Mouse (Mus musculus): ENCODE results near the gene Rnf225. TPM values are rescaled to one million over a fixed set of nuclear protein-coding genes. Genes with fewer than 3 reads are reported as not detected.

Gene Rnf225
- total RNA-seq (2023), result 1.8 TPM

GRCm38 (mm10) chr7:12927191-12927680, at the start of gene Rnf225:
TSS of gene Rnf225 (plus strand) at chr7:12927416.

GRCm38 (mm10) chr7:12880911-12881660, 46.1 kb upstream of the Rnf225 start, which contains the start of gene Zfp128:
TSS of gene Zfp128 (plus strand) at chr7:12881177.

GRCm38 (mm10) chr7:12897655-12898410, 29.4 kb upstream of the Rnf225 start, which contains the start of gene Zscan22:
TSS of gene Zscan22 (plus strand) at chr7:12897815.

GRCm38 (mm10) chr7:12921705-12922465, 5.3 kb upstream of the Rnf225 start, which contains the start of gene Rps5:
TSS of gene Rps5 (plus strand) at chr7:12922290.

GRCm38 (mm10) chr7:12965678-12966091, 38.5 kb downstream of the Rnf225 start, which contains the start of gene Zfp324:
TSS of gene Zfp324 (plus strand) at chr7:12965838.

GRCm38 (mm10) chr7:12977682-12978389, 50.6 kb downstream of the Rnf225 start, which contains the start of gene Zfp446:
TSS of gene Zfp446 (plus strand) at chr7:12977848.

Other genes with a start within 250 kb of the Rnf225 start
- not detected for gene Vmn2r55, start 242.4 kb upstream of the Rnf225 start, total RNA-seq (2023)
- not detected for gene Vmn2r56, start 192.4 kb upstream of the Rnf225 start, total RNA-seq (2023)
- 24.6 TPM for gene Zscan18, start 123.8 kb upstream of the Rnf225 start, total RNA-seq (2023)
- 12.0 TPM for gene Zfp329, start 108.6 kb upstream of the Rnf225 start, total RNA-seq (2023)
- gene Zfp110, start 92.7 kb upstream of the Rnf225 start, total RNA-seq (2023), result 117 TPM
- gene Zfp128, start 46.2 kb upstream of the Rnf225 start, total RNA-seq (2023), result 1.6 TPM
- gene Zscan22, start 29.6 kb upstream of the Rnf225 start, total RNA-seq (2023), result 10.7 TPM
- 3,246 TPM for gene Rps5, start 5.1 kb upstream of the Rnf225 start, total RNA-seq (2023)
- gene Zfp324, start 38.4 kb downstream of the Rnf225 start, total RNA-seq (2023), result 2.6 TPM
- gene Zfp446, start 50.4 kb downstream of the Rnf225 start, total RNA-seq (2023), result 7.4 TPM
- not detected for gene Slc27a5, start 70.8 kb downstream of the Rnf225 start, total RNA-seq (2023)
- gene Trim28, start 71.7 kb downstream of the Rnf225 start, total RNA-seq (2023), result 378 TPM
- 18.3 TPM for gene Zbtb45, start 82.6 kb downstream of the Rnf225 start, total RNA-seq (2023)
- gene Chmp2a, start 107.4 kb downstream of the Rnf225 start, total RNA-seq (2023), result 102 TPM
- gene Ube2m, start 110.9 kb downstream of the Rnf225 start, total RNA-seq (2023), result 88.4 TPM
- gene Mzf1, start 127.3 kb downstream of the Rnf225 start, total RNA-seq (2023), result 0.46 TPM
- not detected for gene Vmn1r85, start 167.8 kb downstream of the Rnf225 start, total RNA-seq (2023)
- gene Vmn1r86, start 192.5 kb downstream of the Rnf225 start, total RNA-seq (2023), result not detected
- not detected for gene Vmn1r87, start 212.7 kb downstream of the Rnf225 start, total RNA-seq (2023)
- 0.31 TPM for gene Vmn1r88, start 232.2 kb downstream of the Rnf225 start, total RNA-seq (2023)

All from CD8-positive naive resting alpha-beta T cell, adult 57 days (primary cell).